Mouse (Mus musculus): ENCODE results near the gene Gm14151.
"Not testable (repeated sequence)": the region's sequence is repeated elsewhere in the genome, so short reads cannot be mapped to it uniquely, and the experiment has no call there.

The Gm14151 gene

GRCm38 (mm10) chr2:151092250-151092649 lies at the start of gene Gm14151:
Gm14151 (minus strand) TSS chr2:151092350.
- DNase-seq: not testable (repeated sequence)

DNA sequence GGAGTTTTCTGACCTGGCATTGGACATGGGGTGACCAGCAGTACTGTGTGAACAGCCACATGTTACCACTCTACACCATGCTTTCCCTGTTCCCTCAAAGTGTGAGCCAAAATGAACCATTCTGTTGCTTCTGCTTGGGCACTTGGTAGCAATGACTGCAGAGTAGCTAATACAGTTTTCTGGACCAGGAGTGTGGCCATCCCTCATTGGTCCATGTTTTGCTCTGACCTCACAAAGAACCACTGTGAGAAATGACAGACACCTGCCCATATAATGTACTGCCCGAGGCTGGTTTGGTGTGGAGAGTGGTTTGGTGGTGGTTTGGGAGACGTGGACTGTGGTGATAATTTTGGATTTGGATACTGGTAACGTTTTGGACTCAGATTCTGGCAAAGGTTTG lies 5.8 kb upstream of the Gm14151 start, which contains the start of gene Gm14147:
Gm14147 (plus strand) TSS at position 301 of the 400 bp plus-strand sequence.
- not testable (repeated sequence) for DNase-seq

DNA sequence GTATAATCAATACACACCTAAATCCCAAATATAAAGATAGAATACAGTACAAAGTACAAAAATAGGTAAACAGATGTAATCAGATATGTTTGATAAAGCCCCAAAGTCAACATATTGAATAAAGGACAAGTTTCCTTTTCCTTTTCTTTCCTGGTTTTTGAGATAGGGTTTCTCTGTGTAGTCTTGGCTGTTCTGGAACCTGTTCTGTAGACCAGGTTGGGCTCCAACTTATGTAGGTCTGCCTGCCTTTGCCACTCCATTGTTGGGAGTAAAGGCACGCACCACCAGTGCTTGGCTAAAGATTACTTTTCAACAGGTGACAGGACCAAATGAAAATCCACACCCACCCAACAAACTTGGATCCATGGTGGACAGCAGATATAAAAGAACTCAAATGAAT lies 35.5 kb downstream of the Gm14151 start:
- DNase-seq: no peak

GRCm38 (mm10) chr2:151040411-151040810 lies 51.7 kb downstream of the Gm14151 start:
- no peak for DNase-seq

- DNase-seq: peak; percentile 22
These were observed 52.4 kb downstream of the Gm14151 start for GRCm38 (mm10) chr2:151039726-151040125.

DNA sequence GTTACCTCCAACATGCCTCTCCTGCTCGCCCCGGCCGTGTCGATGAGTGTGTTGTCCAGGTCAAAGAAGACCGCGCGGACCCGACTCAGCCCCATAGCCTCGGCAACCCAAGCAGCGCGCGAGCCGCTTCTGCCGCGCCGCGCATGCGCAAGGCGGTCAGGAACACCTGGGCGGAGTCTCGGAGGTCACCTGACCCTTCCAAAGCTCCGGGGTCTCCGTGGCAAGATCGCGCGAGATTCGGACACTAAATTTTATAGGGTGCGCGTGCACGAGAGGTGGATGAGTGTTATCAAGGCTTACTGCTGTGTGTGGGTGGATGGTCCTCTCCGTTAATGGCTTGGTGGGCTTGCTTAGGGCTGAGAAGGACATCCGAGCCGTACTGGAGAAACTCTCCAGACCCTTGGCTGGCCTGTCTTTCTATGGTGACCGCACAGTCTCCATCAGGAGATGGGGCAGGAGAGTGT lies 52.9 kb downstream of the Gm14151 start, which contains the start of the genes Ninl and Nanp:
Ninl (minus strand) TSS at position 151 of the 464 bp plus-strand sequence.
Nanp (minus strand) TSS at position 167 of the 464 bp plus-strand sequence.
- peak; percentile 96 for DNase-seq

- DNase-seq: no peak
These were observed 53.3 kb downstream of the Gm14151 start for GRCm38 (mm10) chr2:151038811-151039222.

GRCm38 (mm10) chr2:151037876-151038552 lies 54.1 kb downstream of the Gm14151 start:
- DNase-seq: no peak

DNA sequence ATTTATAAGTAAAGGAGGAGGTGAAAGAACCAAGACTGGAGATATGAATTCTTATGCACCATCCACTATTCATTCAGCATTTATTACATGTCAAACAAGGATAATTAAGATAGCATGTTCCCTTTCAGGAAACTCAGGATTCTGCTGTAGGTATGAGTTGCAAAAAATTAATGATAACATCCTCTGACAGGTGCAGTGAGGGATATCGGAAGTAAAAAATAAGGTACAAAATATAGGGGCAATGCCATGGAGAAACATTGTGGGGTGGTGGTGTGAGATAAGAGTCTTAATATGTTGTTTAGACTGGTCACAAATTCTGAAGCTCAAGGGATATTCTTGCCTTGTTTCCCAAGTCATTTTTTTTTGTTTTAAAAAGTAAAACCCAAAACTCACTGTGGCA lies 54.9 kb downstream of the Gm14151 start:
- no peak for DNase-seq
